Mouse (Mus musculus) liver, embryonic 14.5 days (tissue): Measurements from ENCODE around the gene Elavl3. TPM values are rescaled to one million over a fixed set of nuclear protein-coding genes. Genes with fewer than 3 reads are reported as not detected.

Experiments used
- ATAC-seq: fragments of 200-750 bp; cut with Nextera tagmentation; 2 replicates; pipeline ENCODE4 v1.8.0; 2017; ENCODE audit warnings: moderate number of reproducible peaks, mild to moderate bottlenecking, moderate library complexity; ENCODE audit not compliant: insufficient read depth
- DNase-seq, 3 experiments: peaks; one replicate each; pipeline ENCODE4 v3.0.0-alpha.2; 2012 to 2013; ENCODE audit warnings: low read depth in 3 of 3, low spot score in 3 of 3
- H3K27ac ChIP-seq: fragments of 300-500 bp; sonication (generic); 2 replicates; pipeline ENCODE4 v1.5.1; 2014; ENCODE audit warnings: moderate library complexity, mild to moderate bottlenecking, control low read depth, inconsistent platforms
- H3K27me3 ChIP-seq: fragments of 300-500 bp; sonication (generic); 2 replicates; pipeline ENCODE4 v1.6.1; 2014; ENCODE audit warnings: mild to moderate bottlenecking, low read length, moderate library complexity; ENCODE audit not compliant: control insufficient read depth, insufficient read depth
- H3K36me3 ChIP-seq: fragments of 300-500 bp; sonication (generic); replicated peaks from 2 replicates; pipeline ENCODE4 v1.6.1; 2014; ENCODE audit warnings: low read depth; ENCODE audit not compliant: control insufficient read depth, insufficient read depth
- H3K4me1 ChIP-seq, 2 experiments: fragments of 200-500 bp in 1 of 2; fragments of 300-500 bp in 1 of 2; sonication (generic) in 1 of 2; replicated peaks; 2 replicates each; pipeline ENCODE4 v1.6.1; 2012 to 2014; ENCODE audit warnings: antibody characterized with exemption in 1 of 2, inconsistent platforms in 1 of 2, low read length in 1 of 2; ENCODE audit not compliant: control insufficient read depth in 2 of 2, insufficient read depth in 2 of 2
- H3K4me2 ChIP-seq: fragments of 300-500 bp; sonication (generic); 2 replicates; pipeline ENCODE4 v1.6.1; 2014; ENCODE audit warnings: low read depth, mild to moderate bottlenecking, control low read depth, moderate library complexity
- H3K4me3 ChIP-seq, 2 experiments: fragments of 200-500 bp in 1 of 2; fragments of 300-500 bp in 1 of 2; sonication (generic) in 1 of 2; 2 replicates each; pipeline ENCODE4 v1.5.1; 2012 to 2014; ENCODE audit warnings: low read depth in 2 of 2, low read length in 2 of 2, mild to moderate bottlenecking in 2 of 2, control low read depth in 1 of 2, inconsistent platforms in 1 of 2, moderate library complexity in 1 of 2; ENCODE audit not compliant: insufficient read depth in 1 of 2
- H3K9ac ChIP-seq: fragments of 300-500 bp; sonication (generic); replicated peaks from 2 replicates; pipeline ENCODE4 v1.6.1; 2014; ENCODE audit warnings: mild to moderate bottlenecking, control low read depth, moderate library complexity
- H3K9me3 ChIP-seq: fragments of 300-500 bp; sonication (generic); 2 replicates; pipeline ENCODE4 v1.6.1; 2016; ENCODE audit warnings: low read length, mixed read lengths; ENCODE audit not compliant: control insufficient read depth
- CTCF ChIP-seq: IDR thresholded peaks from 2 replicates; pipeline ENCODE4 v1.5.1; 2016; ENCODE audit warnings: antibody characterized with exemption, low read depth, control low read depth
- EP300 ChIP-seq: IDR thresholded peaks from 2 replicates; pipeline ENCODE4 v1.6.1; 2016; ENCODE audit warnings: antibody characterized with exemption, low read depth
- WGBS: fragments of 180-500 bp; shearing (Covaris S2); extraction: QIAGEN DNeasy Blood & Tissue Kit; methylation state at CpG from one replicate; pipeline ENCODE4 v1.1.7; 2014; ENCODE audit not compliant: insufficient replicate concordance; 5-methylcytosine and 5-hydroxymethylcytosine counted together
- polyA plus RNA-seq, 2 experiments: library from polyadenylated mRNA; depleted of rRNA in 1 of 2; stranded (reverse) in 1 of 2; unstranded in 1 of 2; fragments of >200 nt; fragmentation: Nextera tagmentation in 1 of 2; extraction: Ambion mirVana in 1 of 2; gene quantifications; 2 replicates each; pipeline versions ENCODE4 v1.2.1 to v1.2.3; 2012 to 2014

Gene Elavl3
- polyA plus RNA-seq (2012; rRNA removed) (0.01 and 0.22 TPM in 2 replicates), polyA plus RNA-seq (2014; fragmentation: Nextera tagmentation; extraction: Ambion mirVana) (not detected in 2 replicates)

DNA sequence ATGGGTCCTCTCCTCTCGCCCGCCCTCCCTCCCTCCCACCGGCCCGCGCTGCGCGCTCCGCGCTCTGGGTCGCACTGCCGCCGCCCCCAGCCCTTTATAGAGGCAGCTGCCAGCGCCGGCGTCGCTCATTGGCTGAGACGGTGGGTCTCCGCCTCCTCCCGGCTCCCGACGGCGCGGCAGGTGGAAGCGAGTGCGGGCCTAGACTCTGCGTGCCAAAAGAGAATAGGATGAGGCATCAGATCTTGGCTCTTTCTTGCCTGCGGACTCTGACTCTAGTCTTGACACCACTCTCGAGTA lies at the start of gene Elavl3:
Elavl3 (minus strand) TSS at position 66 of the 297 bp plus-strand sequence.
- Histone ChIP-seq H3K9me3 (no peaks in the 10 kb centered on the region), H3K4me2 (peak within 1 kb of the TSS; percentile 52), H3K27ac (no peak within 1 kb of the TSS), H3K4me3 (peak within 1 kb of the TSS in 1 of 2 experiments; percentile 29; a peak in 2 of 4 replicates), H3K27me3 (peaks cover 48% of the 10 kb centered on the region), H3K36me3 (no peaks in the 10 kb centered on the region), H3K9ac (no peak within 1 kb of the TSS), H3K4me1 (peaks cover 7 to 11% of the 10 kb centered on the region in 2 experiments)
- DNase-seq (no peak), ATAC-seq (no peak)
- whole genome bisulfite sequencing, result 5% methylated on average over 28 of the region's 28 CpGs
- TF ChIP-seq EP300 (no peak), CTCF (no peak)

DNA sequence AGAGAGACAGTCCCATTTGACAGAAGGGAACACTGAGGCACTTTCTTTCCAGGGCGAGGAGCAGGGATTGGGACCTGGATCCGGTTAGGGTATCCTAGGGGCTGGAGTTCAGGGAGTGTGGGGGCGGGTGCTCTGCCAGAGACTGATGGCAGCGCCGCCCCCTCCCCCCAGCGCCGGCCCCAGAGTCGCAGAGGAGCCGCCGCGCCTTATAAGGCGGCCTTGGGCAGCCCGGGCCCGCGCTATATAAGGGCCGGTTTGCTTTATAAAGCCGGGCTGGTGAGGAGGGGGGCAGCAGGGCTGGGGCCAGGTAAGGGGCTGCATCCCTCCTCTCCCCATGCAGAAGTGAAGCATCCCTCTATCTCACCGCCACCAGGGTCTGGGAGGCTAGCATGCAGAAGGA lies 48.1 kb upstream of the Elavl3 start:
- no peak overlapping the region for H3K27ac ChIP-seq
- H3K9ac ChIP-seq, result no peak overlapping the region
- DNase-seq (no peak), ATAC-seq (no peak)
- H3K4me3 ChIP-seq, result no peak overlapping the region
- H3K36me3 ChIP-seq, result no peaks in the 10 kb centered on the region
- no peak for TF ChIP-seq EP300
- H3K4me1 ChIP-seq, result peaks cover 0 to 3% of the 10 kb centered on the region in 2 experiments; a peak in 1 of 4 replicates
- peaks cover 32% of the 10 kb centered on the region for H3K27me3 ChIP-seq
- H3K9me3 ChIP-seq, result no peaks in the 10 kb centered on the region
- WGBS, result 5% methylated on average over 18 of the region's 18 CpGs
- H3K4me2 ChIP-seq, result no peak overlapping the region

DNA sequence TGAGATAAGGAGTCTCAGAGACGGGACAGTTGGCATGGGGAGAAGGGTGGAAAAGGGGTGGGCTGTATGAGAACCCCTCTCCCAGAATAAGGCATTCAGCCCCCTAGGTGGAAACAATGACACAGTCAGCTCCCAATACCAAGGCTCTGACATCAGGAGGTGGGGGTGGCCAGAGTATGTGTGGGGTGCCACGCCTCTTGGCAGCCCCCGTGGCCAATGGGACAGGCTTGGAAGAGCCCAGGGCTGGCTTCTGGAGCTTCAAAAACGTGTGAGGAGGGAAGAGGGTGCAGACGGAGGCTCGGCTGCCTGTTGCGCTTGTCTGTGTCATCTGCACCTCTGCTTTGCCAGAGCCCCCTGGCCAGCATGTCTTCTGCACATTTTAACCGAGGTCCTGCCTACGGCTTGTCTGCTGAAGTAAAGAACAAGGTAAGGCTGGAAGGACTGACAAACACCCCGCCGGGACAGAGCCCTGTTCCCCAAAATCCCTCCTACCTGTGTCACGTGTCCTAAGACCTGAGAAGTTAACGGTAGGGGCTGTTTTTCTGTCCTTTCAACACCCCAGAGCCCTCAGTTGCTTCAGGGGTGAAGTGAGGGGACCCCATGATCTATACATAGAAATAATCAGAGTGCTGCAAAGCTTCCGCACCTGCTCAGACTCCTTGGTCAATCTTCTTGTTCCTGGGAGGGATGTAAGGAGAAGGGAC lies 47.3 kb upstream of the Elavl3 start, which contains the start of gene Cnn1:
Cnn1 (plus strand) TSS at position 224 of the 704 bp plus-strand sequence.
- DNase-seq, result no peak

DNA sequence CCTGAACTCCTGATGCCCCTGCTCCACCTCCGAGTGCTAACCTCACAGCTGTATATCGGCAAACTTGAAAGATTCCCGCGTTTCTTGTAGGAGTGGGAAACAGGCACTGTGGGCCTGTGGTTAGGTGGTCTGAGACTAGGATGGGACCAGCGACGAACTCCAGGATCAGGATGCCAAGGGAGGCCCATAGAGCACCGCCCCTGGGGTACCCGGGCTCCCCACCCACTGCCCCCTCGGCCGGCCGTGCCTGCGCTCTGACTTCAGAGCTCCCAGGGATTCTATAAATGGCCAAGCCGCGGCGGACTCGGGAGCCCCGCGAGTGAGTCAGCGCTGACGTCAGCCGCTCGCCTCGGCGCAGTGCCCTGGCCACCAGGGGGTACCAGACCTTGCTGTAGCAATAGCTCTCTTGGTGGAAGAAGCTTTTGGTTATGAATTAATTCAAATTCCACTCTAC lies 44.1 kb upstream of the Elavl3 start:
- Histone ChIP-seq H3K4me2 (peak overlapping the region; percentile 69), H3K36me3 (no peaks in the 10 kb centered on the region), H3K27ac (no peak overlapping the region), H3K27me3 (peaks cover 24% of the 10 kb centered on the region), H3K4me1 (peaks cover 0 to 3% of the 10 kb centered on the region in 2 experiments; a peak in 1 of 4 replicates), H3K9me3 (no peaks in the 10 kb centered on the region), H3K4me3 (peak overlapping the region; percentile 28 to 44), H3K9ac (peak overlapping the region; percentile 69)
- TF ChIP-seq EP300 (no peak), CTCF (peak; percentile 91)
- ATAC-seq (peak; percentile 78), DNase-seq (peak; percentile 55 to 66 (median 57))
- WGBS, result 2% methylated on average over 24 of the region's 24 CpGs

More for the DNA sequence above, 47.3 kb upstream of the Elavl3 start, which contains the start of gene Cnn1:
- Histone ChIP-seq H3K9me3 (no peaks in the 10 kb centered on the region), H3K4me2 (no peak within 1 kb of the TSS), H3K27me3 (peaks cover 32% of the 10 kb centered on the region), H3K9ac (no peak within 1 kb of the TSS), H3K36me3 (no peaks in the 10 kb centered on the region), H3K4me1 (peaks cover 0 to 3% of the 10 kb centered on the region in 2 experiments; a peak in 1 of 4 replicates), H3K4me3 (no peak within 1 kb of the TSS), H3K27ac (no peak within 1 kb of the TSS)
- WGBS, result 9% methylated on average over 14 of the region's 14 CpGs
- TF ChIP-seq EP300 (no peak), CTCF (no peak)
- ATAC-seq, result no peak

DNA sequence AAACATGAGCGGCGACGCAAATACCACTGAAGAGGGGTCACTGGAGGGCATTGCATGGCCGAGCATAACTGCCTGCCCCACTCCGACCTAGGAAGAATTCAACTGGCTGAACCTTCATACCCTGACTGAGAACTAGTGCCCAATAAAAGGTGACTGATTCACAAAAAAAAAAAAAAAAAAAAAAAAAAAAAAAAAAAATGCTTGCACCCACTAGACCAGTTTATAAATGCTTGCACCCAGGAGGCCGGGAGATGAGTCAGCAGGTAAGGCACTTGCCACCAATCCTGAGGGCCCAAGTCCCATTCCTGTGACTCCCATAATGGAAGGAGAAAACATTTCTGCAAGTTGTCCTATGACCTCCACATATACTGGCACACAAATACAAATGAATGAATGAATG lies 40.9 kb upstream of the Elavl3 start:
- no peak for ATAC-seq
- Histone ChIP-seq H3K4me3 (no peak overlapping the region), H3K36me3 (no peaks in the 10 kb centered on the region), H3K27me3 (no peaks in the 10 kb centered on the region; the same call in none of the 2 replicates), H3K4me2 (no peak overlapping the region), H3K27ac (no peak overlapping the region), H3K4me1 (peaks cover 0 to 3% of the 10 kb centered on the region in 2 experiments; a peak in 1 of 4 replicates), H3K9me3 (no peaks in the 10 kb centered on the region), H3K9ac (no peak overlapping the region)
- TF ChIP-seq CTCF (no peak), EP300 (no peak)
- 76% methylated on average over 6 of the region's 6 CpGs for WGBS
- no peak for DNase-seq
